Mouse (Mus musculus) MEL (cell line): ENCODE measurements at regions not wholly inside any gene's neighbourhood (a gene's known extent, or its start where the extent isn't known, plus 50 kb on each side); places are given as distances from the start of the nearest gene placed in this dataset.

Source experiments
- DNase-seq: peaks from one replicate; pipeline ENCODE4 v3.0.0; 2011; ENCODE audit warnings: low read depth, low spot score
- H3K27ac ChIP-seq: 2 replicates; pipeline ENCODE4 v1.5.1; 2012; ENCODE audit warnings: low read depth, mild to moderate bottlenecking, control low read depth, low read length, moderate library complexity; ENCODE audit not compliant: control insufficient read depth
- H3K27me3 ChIP-seq, 2 experiments: fragments of 150-350 bp in 1 of 2; sonication (generic) in 1 of 2; 2 replicates each; pipeline ENCODE4 v1.6.1; 2012; ENCODE audit warnings: low read length in 2 of 2, mild to moderate bottlenecking in 2 of 2, improper control_type of control experiment in 1 of 2, moderate library complexity in 1 of 2; ENCODE audit not compliant: insufficient read depth in 2 of 2, control insufficient read depth in 1 of 2
- H3K36me3 ChIP-seq, 2 experiments: 2 replicates each; pipeline ENCODE4 v1.6.1; 2012 to 2014; ENCODE audit warnings: low read length in 2 of 2, improper control_type of control experiment in 1 of 2, inconsistent platforms in 1 of 2, mild to moderate bottlenecking in 1 of 2; ENCODE audit not compliant: insufficient read depth in 2 of 2, control insufficient read depth in 1 of 2
- H3K4me1 ChIP-seq, 2 experiments: fragments of 150-350 bp in 1 of 2; sonication (generic) in 1 of 2; 2 replicates each; pipeline ENCODE4 v1.6.1; 2012; ENCODE audit warnings: low read length in 2 of 2, improper control_type of control experiment in 1 of 2, mild to moderate bottlenecking in 1 of 2; ENCODE audit not compliant: insufficient read depth in 2 of 2, control insufficient read depth in 1 of 2
- H3K4me3 ChIP-seq, 2 experiments: fragments of 150-350 bp in 1 of 2; sonication (generic) in 1 of 2; 2 replicates each; pipeline ENCODE4 v1.5.1; 2012; ENCODE audit warnings: low read depth in 2 of 2, low read length in 2 of 2, mild to moderate bottlenecking in 2 of 2, moderate library complexity in 2 of 2, control low read depth in 1 of 2, improper control_type of control experiment in 1 of 2; ENCODE audit not compliant: control insufficient read depth in 1 of 2, insufficient read depth in 1 of 2
- H3K79me2 ChIP-seq: 2 replicates; pipeline ENCODE4 v1.6.1; 2012; ENCODE audit warnings: mild to moderate bottlenecking, low read length, moderate library complexity; ENCODE audit not compliant: control insufficient read depth, poor library complexity, insufficient read depth
- H3K9ac ChIP-seq: 2 replicates; pipeline ENCODE4 v1.6.1; 2012; ENCODE audit warnings: low read depth, mild to moderate bottlenecking, control low read depth, low read length, moderate library complexity; ENCODE audit not compliant: control insufficient read depth, poor library complexity, severe bottlenecking
- H3K9me3 ChIP-seq: fragments of 150-350 bp; sonication (generic); replicated peaks from 2 replicates; pipeline ENCODE4 v1.6.1; 2012; ENCODE audit warnings: mild to moderate bottlenecking, low read length, improper control_type of control experiment, moderate library complexity; ENCODE audit not compliant: insufficient read depth
- BHLHE40 ChIP-seq: IDR thresholded peaks from 2 replicates; pipeline ENCODE4 v1.6.1; 2012; ENCODE audit warnings: low read depth, mild to moderate bottlenecking, inconsistent platforms, low read length, improper control_type of control experiment, borderline replicate concordance
- E2F4 ChIP-seq: IDR thresholded peaks from 2 replicates; pipeline ENCODE4 v1.6.1; 2011; ENCODE audit warnings: low read depth, low read length, improper control_type of control experiment, borderline replicate concordance
- GATA1 ChIP-seq: IDR thresholded peaks from 2 replicates; pipeline ENCODE4 v1.6.1; 2011; ENCODE audit warnings: low read depth, low read length, improper control_type of control experiment
- HCFC1 ChIP-seq: IDR thresholded peaks from 2 replicates; pipeline ENCODE4 v1.6.1; 2012; ENCODE audit warnings: low read depth, mild to moderate bottlenecking, inconsistent platforms, low read length, improper control_type of control experiment, moderate library complexity
- JUND ChIP-seq: IDR thresholded peaks from 2 replicates; pipeline ENCODE4 v1.6.1; 2011; ENCODE audit warnings: low read depth, mild to moderate bottlenecking, improper control_type of control experiment, low read length
- MAZ ChIP-seq: IDR thresholded peaks from 2 replicates; pipeline ENCODE4 v1.6.1; 2012; ENCODE audit warnings: low read depth, mild to moderate bottlenecking, inconsistent platforms, low read length, improper control_type of control experiment
- MEF2A ChIP-seq: IDR thresholded peaks from 2 replicates; pipeline ENCODE4 v1.6.1; 2014; ENCODE audit warnings: low read depth, mild to moderate bottlenecking, inconsistent platforms, low read length, improper control_type of control experiment; ENCODE audit not compliant: poor library complexity, insufficient replicate concordance, severe bottlenecking; ENCODE audit errors: extremely low read depth
- MXI1 ChIP-seq: IDR thresholded peaks from 2 replicates; pipeline ENCODE4 v1.6.1; 2011; ENCODE audit warnings: mild to moderate bottlenecking, low read depth, low read length, improper control_type of control experiment
- MYB ChIP-seq: IDR thresholded peaks from 2 replicates; pipeline ENCODE4 v1.6.1; 2011; ENCODE audit warnings: mild to moderate bottlenecking, low read depth, low read length, improper control_type of control experiment
- NELFE ChIP-seq: IDR thresholded peaks from 2 replicates; pipeline ENCODE4 v1.6.1; 2011; ENCODE audit warnings: low read depth, low read length, improper control_type of control experiment
- TAL1 ChIP-seq: IDR thresholded peaks from 2 replicates; pipeline ENCODE4 v1.6.1; 2012; ENCODE audit warnings: mild to moderate bottlenecking, inconsistent platforms, low read length, moderate library complexity, mixed read lengths
- TCF12 ChIP-seq: IDR thresholded peaks from 2 replicates; pipeline ENCODE4 v1.6.1; 2014; ENCODE audit warnings: low read depth, mild to moderate bottlenecking, inconsistent platforms, low read length, improper control_type of control experiment, moderate library complexity
- UBTF ChIP-seq: IDR thresholded peaks from 2 replicates; pipeline ENCODE4 v1.6.1; 2012; ENCODE audit warnings: low read depth, mild to moderate bottlenecking, inconsistent platforms, low read length, improper control_type of control experiment, moderate library complexity, borderline replicate concordance; ENCODE audit not compliant: insufficient read depth
- USF1 ChIP-seq: IDR thresholded peaks from 2 replicates; pipeline ENCODE4 v1.6.1; 2014; ENCODE audit warnings: low read depth, mild to moderate bottlenecking, inconsistent platforms, low read length, improper control_type of control experiment, moderate library complexity
- USF2 ChIP-seq, 2 experiments: IDR thresholded peaks; 2 replicates each; pipeline ENCODE4 v1.6.1; 2011 to 2012; ENCODE audit warnings: improper control_type of control experiment in 2 of 2, low read length in 2 of 2, borderline replicate concordance in 1 of 2, inconsistent platforms in 1 of 2, low read depth in 1 of 2, mild to moderate bottlenecking in 1 of 2; ENCODE audit not compliant: insufficient read depth in 1 of 2
- ZC3H11A ChIP-seq: IDR thresholded peaks from 2 replicates; pipeline ENCODE4 v1.6.1; 2012; ENCODE audit warnings: low read depth, mild to moderate bottlenecking, inconsistent platforms, low read length, improper control_type of control experiment

- no peaks in the 10 kb centered on the region for H3K27me3 ChIP-seq
- H3K79me2 ChIP-seq, result no peaks in the 10 kb centered on the region
- TF ChIP-seq UBTF (no peak), E2F4 (no peak), USF2 (IDR thresholded peaks at IDR 0.05; ENCODE audit: borderline replicate concordance in 1 of 2, insufficient read depth in 1 of 2, low read depth in 1 of 2, low read length in 2 of 2) (no peak), MEF2A (no peak)
- TF ChIP-seq, all 39 proteins: peak for 0
- no peak for DNase-seq
- Histone ChIP-seq H3K9ac (no peak overlapping the region), H3K36me3 (no peaks in the 10 kb centered on the region), H3K27ac (no peak overlapping the region), H3K4me3 (no peak overlapping the region), H3K4me1 (no peaks in the 10 kb centered on the region), H3K9me3 (no peaks in the 10 kb centered on the region)
Observed at GRCm38 (mm10) chr12:97977633-97978032, 281.6 kb downstream of the Galc start.

GRCm38 (mm10) chr12:97973909-97974510, 285.2 kb downstream of the Galc start:
- no peak overlapping the region for H3K27ac ChIP-seq
- H3K27me3 ChIP-seq, result no peaks in the 10 kb centered on the region
- no peaks in the 10 kb centered on the region for H3K79me2 ChIP-seq
- no peak overlapping the region for H3K4me3 ChIP-seq
- DNase-seq, result no peak
- no peaks in the 10 kb centered on the region for H3K36me3 ChIP-seq
- H3K4me1 ChIP-seq, result no peaks in the 10 kb centered on the region
- H3K9me3 ChIP-seq, result no peaks in the 10 kb centered on the region
- no peak overlapping the region for H3K9ac ChIP-seq
- no peak for TF ChIP-seq USF1

- TF ChIP-seq GATA1, result no peak
- TF ChIP-seq TAL1, result no peak
- no peak for TF ChIP-seq MYB
- no peak for TF ChIP-seq TCF12
- TF ChIP-seq HCFC1, result no peak
- no peak for TF ChIP-seq ZC3H11A
- no peak for TF ChIP-seq BHLHE40
- no peak for TF ChIP-seq USF2 (IDR thresholded peaks at IDR 0.05; ENCODE audit: borderline replicate concordance in 1 of 2, insufficient read depth in 1 of 2, low read depth in 1 of 2, low read length in 2 of 2)
- no peak for TF ChIP-seq NELFE
- no peak for TF ChIP-seq MAZ
- no peak for TF ChIP-seq JUND
- no peak for TF ChIP-seq MXI1
- H3K9ac ChIP-seq, result no peak overlapping the region
- no peak overlapping the region for H3K27ac ChIP-seq
- H3K4me1 ChIP-seq, result no peaks in the 10 kb centered on the region
- no peak overlapping the region for H3K4me3 ChIP-seq
- no peaks in the 10 kb centered on the region for H3K27me3 ChIP-seq
- no peaks in the 10 kb centered on the region for H3K79me2 ChIP-seq
- H3K36me3 ChIP-seq, result no peaks in the 10 kb centered on the region
- no peak for DNase-seq
- H3K9me3 ChIP-seq, result no peaks in the 10 kb centered on the region
Observed at GRCm38 (mm10) chr12:97957201-97957600, 302.1 kb downstream of the Galc start.
